Mouse (Mus musculus) urinary bladder, postnatal 14 days (tissue): ENCODE results near the gene Slc7a6.

Experiments
- DNase-seq: peaks from one replicate; pipeline ENCODE4 v3.0.0; 2021; ENCODE audit warnings: low spot score

Slc7a6 gene

DNA sequence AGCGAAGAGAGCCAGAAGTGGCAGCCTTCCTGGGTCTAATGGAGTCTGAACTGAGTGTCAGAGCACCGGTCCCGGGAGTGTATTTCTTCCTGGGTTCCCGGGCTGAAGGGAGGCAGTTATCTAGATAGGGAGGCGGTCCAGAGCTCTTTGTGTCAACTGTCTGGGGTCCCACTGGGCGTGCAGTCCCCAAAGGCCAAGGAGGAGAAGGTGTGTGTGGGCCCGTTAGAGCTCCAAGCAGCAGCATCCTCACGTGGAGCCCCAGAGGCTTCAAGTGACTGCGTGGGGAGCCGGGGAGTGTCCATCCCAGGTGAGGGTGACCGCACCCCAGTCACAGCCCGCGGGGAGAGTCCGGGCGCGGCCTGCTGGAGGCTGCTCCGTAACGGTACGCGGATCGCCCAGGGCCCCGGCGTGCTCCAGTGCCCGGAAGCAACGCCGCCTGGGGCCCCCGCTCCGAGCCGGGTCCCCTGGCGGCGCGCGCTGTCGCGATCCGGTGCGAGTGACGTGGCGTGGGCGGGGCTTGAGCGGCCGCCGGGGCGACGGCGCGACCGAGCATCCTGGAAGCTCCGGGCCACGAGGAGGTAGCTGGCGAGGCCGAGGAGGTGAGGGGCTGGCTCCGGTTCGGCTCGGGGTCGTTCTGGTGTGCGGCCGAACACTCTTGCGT is at the start of gene Slc7a6:
Gene Slc7a6, plus strand, starts transcription at position 502 of the 661 bp plus-strand sequence.
- DNase-seq, result peak; percentile 88

DNA sequence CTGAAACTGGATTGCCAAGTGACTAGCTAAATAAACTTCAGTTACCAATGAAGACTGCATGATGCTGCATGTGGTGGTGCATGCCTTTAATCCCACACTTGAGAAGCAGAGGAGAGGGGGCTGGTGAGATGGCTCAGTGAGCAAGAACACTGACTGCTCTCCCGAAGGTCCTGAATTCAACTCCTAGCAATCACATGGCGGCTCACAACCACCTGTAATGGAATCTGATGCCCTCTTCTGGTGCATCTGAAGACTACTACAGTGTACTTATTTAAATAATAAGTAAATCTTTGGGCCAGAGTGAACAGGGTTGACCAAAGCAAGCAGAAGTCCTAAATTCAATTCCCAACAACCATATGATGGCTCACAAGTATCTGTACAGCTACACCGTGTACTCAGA is 45.2 kb upstream of the Slc7a6 start:
- no peak for DNase-seq

DNA sequence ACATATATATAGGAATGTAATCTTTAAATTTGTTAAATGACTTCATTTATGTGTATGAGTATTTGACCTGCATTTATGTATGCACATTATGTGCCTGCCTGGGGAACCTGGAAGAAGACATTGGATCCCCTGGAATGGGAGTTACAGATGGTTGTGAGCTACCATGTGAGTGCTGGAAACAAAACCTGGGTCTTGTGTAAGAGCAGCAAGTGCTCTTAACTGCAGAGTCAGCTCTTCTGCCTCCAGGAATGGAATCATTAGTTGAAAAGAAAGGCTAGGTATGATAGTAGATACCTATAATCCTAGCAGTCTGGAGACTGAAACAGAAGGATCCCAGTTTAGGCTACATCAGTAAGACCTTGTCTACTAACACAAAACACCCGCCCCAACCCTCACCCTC is 42.6 kb upstream of the Slc7a6 start:
- DNase-seq, result no peak

DNA sequence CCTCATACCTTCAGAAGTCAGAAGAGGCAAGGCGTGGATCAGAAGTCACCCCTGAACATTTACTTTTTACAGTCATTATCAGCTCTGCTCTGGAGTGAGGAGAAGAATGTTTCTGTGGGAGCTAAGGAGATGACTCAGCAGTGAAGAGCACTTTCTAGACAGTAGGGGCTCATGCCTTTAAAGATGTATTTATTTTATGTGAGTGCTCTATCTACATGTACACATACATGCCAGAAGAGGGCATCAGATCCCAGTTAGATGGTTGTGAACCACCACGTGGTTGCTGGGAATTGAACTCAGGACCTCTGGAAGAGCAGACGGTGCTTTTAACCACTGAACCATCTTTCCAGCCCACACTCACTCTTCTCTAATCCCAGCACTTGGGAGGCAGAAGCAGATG is 41.6 kb upstream of the Slc7a6 start:
- DNase-seq, result no peak

DNA sequence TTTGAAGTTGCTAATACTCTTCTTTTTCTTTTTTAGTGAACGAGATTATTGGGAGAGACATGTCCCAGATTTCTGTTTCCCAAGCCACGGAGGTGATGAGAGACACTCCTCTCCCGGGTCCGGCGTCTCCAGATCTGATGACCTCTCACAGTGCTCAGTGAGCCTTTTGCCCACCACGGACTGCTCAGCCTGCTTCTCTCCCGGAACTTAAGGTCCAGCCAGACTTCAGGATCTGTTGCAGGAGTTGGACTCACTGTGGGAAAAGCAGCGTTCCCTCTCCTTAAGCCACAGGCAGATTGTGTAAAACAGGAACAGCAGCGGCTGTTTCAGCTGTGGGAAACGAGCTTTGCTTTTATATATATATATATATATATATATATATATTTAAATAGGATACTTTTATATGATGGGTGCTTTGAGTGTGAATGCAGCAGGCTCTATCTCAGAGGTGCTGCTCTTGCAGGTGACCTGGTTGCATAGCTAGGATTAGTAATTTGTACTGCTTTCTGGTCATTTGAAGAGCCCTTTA is 40.7 kb upstream of the Slc7a6 start:
- peak; percentile 37 for DNase-seq

DNA sequence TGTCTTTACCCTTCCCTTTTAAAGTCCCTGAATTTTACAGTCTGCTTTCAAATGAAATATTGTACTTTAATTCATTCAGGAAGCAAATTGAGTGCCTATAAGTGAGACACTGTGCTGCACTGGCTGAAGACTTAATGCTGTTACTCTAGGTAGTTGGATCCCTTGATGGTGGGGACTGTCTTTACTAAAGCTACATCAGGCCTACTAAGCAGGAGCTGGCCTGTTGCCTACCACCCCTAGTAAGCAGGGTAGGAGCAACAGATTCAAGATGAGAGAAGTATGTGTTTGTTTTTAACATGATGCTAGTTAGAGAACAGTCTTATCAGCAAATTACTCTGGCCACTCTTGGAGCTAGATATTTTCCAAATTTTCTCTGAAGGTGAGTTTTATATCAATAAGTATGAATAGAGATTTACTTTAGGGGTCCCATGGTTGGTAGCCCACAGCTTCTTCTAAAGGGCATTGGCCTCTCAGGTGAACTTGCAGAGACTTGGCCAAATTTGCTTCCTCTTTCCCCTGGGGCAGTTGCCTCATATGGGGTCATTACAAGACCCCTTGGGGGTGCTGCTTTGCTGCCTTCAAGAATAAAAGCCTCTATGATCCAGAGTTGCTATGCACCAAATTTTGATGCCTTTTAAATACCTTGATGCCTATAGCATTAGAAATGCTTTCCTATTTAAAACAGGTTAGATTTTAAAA is 39.3 kb upstream of the Slc7a6 start:
- DNase-seq, result peak; percentile 22

DNA sequence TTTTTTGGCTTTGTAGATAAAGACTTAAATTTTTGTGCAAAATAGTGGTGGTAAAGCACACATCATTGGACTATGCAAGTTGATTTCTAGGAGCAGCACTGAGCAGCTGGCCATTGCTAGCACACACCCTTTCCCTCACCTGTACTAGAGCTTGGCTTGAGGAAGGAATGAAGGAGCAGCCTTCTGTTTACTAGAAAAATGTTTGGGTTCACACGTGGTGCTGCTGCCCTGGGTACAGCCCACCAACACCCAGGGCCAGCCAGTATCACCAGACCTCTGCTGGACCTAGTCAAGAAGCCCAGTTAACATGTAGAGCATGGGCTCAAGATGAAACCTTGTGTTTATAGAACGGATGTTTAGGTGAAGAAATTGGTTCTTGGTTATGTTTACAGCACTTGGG is 38.7 kb upstream of the Slc7a6 start:
- no peak for DNase-seq

DNA sequence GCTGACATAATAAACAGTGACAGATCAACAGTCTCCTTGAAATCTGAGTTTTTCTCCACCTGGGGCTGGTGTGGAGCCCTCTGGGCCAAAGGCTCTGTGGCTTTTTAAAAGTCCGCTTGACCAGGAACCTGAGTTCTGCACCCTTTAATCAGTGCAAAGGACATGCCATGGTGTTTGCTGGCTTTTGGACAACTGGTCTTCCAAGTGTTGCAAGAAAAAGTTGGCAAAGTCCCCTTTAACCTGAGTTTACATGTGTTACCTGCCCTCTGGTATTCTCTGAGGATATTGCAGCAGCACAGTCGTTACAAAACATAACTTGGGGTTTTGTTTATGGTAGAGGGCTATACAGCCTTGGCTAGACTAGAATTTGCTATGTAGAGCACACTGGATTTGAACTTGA is 38.2 kb upstream of the Slc7a6 start:
- no peak for DNase-seq

DNA sequence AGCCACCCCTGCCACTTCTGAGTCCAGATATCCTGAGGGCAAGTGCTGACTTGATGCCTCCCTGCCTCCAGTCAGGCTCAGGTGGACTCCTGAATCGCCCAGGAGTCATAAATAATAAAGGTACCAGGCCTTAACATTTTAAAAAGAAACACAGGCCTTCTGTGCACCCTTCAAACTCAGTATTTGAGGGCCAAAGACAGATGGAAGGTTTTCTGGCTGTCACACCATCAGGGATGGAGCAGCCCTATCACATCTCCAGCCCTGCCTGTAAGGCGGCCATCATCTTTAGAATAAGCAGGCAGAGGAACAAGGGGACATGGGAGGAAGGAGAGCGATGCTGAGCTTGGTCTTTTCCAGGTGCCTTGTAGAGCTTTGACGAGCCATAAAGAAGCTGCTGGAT is 37.6 kb upstream of the Slc7a6 start:
- DNase-seq, result peak; percentile 14

DNA sequence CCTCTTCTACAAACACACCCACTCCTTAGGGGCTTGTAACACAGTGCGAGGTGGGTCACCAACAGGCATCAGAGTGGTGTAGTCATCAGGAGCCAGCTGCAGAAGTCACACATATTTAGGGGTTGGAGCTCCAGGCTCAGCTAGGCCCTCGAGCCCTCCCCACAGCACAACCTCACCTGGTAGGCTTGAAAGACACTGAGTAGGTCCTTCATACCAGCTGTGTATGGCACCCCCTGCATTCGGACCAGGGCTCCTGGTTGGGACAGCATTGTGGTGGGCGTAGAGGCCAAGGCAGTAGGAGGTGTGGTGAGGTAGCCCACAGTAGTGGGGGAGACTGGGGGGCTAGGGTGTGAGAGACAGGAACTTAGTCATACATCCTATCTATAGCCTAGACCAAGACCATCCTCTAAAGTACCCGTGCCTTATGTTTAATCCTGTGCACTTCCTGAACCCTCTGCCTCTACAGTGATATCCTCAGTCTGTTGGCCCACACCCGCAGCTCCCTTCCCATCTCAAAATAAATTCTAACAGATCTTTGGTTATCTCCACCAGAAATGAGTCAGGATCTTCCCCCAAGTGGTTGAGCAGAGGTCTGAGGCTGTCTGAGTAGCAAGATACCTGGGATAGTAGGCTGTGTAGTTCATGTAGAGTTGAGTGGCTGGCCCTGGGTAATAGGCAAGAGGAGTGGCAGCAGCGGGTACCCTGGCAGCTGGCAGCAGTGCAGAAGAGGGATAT is 37.0 kb upstream of the Slc7a6 start:
- DNase-seq, result no peak

DNA sequence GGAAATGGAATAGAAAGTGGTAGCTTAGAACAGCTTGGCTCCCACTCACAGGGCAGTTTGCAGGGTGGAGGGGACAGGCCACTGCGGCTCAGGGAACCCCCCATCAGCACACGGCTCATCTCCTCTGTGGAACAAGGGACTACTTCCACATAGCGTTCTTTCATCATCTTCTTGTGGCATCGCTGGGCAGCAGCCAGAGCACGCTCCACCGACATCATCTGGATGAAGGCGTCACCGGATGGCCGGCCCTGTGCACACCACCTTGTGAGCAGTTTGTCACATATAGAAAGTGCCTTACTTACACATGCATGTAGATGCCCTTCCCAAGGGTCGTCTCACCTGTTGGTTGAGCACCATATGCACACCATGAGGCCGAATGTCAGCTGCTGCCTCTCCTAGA is 36.3 kb upstream of the Slc7a6 start:
- no peak for DNase-seq

DNA sequence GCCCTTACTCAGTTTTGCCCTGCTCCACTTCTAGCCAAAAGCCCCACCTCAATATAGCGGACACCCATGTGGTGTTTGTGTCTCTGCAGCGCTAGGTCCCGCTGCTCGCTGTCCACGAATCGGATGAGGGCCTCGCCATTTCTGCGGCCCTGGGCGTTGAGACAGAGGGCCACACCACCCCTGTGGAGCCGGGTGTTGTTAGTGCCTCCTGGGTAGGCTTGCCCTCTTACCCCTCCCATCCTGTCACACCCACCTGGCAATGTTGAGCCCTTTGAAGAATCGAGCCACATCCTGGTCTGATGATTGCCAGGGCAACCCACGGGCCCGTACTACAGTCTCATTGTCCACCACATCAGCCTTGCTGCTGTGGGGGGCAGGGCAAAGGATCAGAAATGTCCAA is 35.1 kb upstream of the Slc7a6 start:
- peak; percentile 18 for DNase-seq

DNA sequence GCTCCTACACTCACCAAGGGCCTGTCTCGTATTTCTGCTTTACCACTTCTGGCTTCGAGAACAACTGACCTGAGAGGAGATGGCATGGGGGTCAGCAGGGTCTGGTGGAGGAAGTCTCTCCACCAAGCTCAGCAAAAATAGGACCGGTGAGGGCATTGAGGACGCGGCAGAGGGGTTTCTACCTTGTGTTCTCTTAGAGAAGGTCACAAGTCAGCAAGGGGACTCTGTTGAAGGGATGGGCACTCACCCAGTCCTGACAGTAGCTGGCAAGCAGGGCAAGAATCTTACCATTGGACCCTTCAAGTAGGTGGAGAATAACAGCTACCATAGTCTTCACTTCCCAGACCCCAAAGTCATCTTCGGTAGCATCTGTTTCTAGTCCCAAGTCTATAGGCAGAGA is 34.7 kb upstream of the Slc7a6 start:
- no peak for DNase-seq

DNA sequence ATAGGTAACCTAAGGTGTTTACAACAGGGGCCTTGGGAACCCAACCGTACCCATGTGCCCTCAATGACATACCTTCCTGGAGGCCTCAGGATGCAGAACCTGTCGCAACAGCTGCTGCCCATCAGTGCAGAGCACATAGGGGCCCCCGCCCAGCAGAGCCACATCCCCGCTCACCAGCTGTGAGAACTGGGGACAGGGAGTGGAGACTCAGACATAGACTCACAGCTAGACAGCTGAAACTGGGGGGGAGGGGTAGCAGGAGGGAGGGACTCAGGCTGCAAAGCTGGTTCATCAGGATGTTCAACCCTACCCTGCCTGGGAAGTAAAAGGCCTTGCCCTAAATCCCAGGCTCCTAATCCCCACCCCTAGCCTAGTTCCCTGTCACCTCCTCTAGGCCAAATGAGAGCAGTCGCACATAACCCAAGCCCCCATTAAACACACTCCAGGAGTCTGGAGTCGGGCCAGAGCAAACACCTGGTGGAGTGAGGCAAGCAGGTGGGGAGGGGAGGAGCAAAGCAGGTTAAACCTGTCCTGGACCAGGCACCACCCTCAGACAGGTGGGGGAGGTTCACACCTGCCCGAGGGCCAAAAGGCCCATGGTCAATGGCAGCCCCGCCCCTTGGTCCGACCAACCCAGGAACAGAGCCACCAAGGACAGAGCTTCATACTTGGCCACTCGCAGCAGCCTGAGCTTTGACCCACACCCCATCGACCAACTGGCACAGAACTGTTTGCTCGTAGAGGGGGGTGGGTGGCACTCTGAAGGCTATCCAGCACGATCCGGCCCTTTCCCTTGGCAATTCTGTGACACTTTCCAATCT is 33.7 kb upstream of the Slc7a6 start:
- peak; percentile 93 for DNase-seq

DNA sequence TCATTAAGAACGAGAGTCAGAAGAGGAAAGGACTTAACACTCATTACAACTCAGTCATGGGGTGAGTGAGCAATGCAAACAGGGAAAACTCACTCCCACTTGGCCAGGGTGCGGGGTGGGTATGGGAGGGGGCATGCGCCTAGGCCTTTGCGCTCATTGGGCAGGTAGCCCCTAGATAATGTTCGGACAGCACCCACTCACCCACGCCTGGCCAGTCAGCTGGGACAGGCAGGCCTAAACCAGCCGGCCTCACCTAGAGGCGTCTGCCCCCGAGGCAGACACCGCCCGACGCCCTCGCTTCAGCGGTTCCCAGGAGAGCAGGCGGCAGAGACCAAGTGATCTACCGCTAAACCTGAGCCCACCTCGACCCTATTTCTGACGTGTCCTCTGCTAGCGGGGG is 33.0 kb upstream of the Slc7a6 start:
- DNase-seq, result peak; percentile 29

DNA sequence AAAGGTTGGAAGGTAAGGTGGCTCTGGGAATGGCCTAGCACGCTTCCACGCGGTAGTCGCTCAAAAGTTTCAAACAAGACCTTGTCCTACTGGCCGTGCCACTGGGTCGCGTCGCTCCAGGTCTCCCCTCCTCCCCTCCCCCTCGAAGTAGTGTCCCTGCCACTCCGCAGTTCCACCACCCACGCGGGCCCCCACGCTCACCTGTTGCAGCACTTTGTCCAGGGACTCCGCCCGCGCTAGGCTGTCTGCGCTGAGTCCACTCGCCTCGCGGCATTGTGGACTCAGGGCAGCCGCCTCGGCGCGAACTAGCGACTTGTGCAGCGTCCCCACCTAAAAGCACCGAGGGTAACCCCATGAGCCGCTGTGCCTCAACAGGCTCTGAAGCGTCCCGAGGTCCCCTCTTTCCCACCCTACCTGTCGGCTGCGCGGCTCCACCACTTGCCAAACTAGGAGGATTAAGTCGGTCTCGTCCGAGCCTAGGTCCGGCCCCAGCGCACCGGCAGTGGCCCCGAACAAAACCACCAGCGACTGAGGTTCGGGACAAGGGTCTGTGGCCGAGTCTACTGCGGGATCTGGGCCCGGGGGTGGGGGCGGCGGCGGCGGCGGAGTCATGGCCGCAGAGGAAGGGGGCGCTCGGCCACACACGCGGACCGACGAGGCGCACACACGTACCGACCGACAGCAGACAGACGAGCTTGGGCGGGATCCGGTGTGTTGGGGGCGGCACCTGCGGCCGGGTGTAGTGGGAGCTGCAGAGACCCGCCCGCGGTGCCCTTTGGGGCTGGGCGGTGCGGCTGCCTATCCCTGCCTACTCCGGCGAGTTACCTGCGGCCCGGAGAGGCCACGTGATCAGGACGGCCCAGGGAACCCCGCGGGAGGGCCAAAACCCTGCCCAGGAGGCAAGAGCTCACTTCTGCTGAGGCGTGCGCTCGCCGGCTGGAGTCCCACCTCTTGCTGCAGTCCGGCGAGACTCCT is 32.2 kb upstream of the Slc7a6 start, which contains the start of gene Esrp2:
Gene Esrp2, minus strand, starts transcription at position 819 of the 975 bp plus-strand sequence.
- DNase-seq, result peak; percentile 91

DNA sequence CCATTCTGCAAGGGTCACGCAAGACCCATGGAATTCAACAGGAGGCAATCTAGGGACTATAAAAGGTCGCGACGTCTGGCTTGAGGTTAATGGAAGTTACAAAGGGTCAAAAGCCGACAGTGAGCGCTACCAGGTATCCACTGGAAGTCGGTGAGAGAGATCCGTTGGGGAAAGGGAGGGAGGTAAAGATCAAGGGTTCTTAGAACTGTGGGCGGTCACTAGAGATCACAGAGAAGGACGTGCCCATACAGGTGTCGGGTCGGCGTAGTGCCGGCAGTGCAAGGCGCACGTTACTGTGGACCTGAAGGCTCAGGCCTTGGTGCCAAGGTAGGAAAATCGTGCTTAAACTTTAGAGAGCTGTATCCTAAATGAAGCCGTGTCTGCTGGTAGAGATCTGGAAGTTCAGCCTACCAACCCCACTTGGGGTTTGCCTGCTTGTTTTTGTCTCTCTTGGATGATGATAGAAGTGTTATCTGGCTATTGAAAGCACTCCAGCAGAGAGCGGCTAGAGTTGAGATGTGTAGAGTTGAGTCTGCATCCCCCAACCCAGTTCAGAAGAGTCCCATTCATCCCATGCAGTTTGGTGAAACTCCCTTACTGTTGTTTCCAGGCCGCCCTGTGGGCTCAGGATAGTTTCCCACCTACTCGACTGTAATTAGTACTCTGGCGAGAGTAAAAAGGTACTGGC is 31.3 kb upstream of the Slc7a6 start:
- peak; percentile 70 for DNase-seq

DNA sequence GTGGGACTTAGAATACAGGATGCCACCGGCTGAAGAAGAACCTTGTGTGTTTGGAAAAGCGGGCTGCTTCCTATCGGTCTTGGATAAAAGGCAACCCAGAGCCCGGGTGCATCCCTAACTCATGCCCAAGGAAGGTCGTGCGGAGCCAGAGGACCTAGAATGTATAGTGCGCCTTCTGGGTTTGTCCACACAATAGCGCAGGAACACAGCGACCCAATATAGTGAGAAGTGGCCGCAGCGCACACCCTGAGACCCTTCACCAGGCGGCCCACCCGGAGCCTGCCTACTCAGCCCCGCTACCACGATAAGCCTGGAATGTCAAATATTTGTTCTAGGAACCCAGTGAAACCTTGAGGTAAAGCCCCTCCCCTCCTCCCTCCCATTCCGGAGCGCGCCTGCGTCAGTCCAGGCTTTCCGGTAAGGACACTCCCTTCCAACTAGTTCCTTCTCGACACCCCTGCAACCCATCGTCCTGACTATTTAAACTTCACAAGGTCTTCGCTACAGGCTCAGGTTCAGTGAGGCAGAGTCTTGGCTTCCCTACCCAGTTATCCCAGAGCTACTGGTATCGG is 30.7 kb upstream of the Slc7a6 start:
- peak; percentile 88 for DNase-seq

DNA sequence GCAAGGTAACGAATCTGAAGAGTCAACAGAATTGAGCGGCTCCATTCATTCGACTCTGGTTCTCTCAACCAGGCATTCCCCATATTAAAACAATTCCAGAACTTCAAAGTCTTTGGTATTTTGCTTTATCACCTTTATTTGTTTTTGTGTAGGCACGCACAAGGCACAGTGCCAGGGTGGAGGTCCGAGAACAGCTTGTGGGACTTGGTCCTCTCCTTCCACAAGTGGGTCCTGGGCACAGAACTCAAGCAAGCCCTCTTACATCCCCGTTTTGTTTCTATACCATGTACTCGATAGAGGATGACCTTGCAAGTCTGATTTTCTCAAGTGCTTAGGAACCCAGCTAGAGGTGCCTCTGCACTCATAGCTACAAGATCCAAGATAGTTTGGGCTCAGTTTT is 30.0 kb upstream of the Slc7a6 start:
- DNase-seq, result no peak

DNA sequence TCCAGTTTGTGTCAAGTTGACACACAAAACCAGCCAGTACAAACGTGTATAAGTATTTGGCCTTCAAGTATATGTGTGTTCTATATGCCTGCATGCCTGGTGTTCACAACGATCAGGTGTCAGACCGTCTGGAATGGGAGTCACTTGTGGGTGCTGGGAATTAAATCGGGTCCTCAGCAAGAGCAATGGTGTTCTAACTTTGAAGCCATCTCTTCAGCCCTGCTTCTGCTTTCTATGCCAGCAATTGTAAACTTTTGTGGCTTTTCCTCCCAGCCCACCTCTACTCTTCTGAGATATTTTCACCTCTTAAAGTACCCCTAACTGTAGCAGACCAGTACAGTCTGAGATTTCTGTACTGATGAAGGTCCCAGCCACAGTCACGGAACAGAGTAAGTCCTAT is 28.5 kb upstream of the Slc7a6 start:
- no peak for DNase-seq
